Mouse (Mus musculus): Measurements from ENCODE around the gene Sbf2. TPM values are rescaled to one million over a fixed set of nuclear protein-coding genes. Genes with fewer than 3 reads are reported as not detected.

Gene Sbf2
- total and polyA plus RNA-seq, 3 experiments, result 1.3 to 4.4 TPM; not detected in 1

- Histone ChIP-seq H3K27ac (ENCODE audit: control insufficient read depth, low read depth, low read length) (no peak overlapping the region), H3K36me3 (ENCODE audit: control insufficient read depth in 1 of 2, insufficient read depth in 2 of 2, low read length in 2 of 2) (no peaks in the 10 kb centered on the region), H3K79me2 (ENCODE audit: control insufficient read depth, insufficient read depth, low read length, poor library complexity) (no peaks in the 10 kb centered on the region), H3K27me3 (ENCODE audit: control insufficient read depth in 1 of 2, insufficient read depth in 2 of 2, low read length in 2 of 2) (peaks cover 0 to 1% of the 10 kb centered on the region in 2 experiments; a peak in 2 of 4 replicates), H3K4me1 (ENCODE audit: control insufficient read depth in 1 of 2, insufficient read depth in 2 of 2, low read length in 2 of 2) (no peaks in the 10 kb centered on the region; a peak in 2 of 4 replicates), H3K9me3 (replicated peaks; ENCODE audit: insufficient read depth, low read length) (no peaks in the 10 kb centered on the region), H3K9ac (ENCODE audit: control insufficient read depth, low read depth, low read length, poor library complexity, severe bottlenecking) (no peak overlapping the region), H3K4me3 (ENCODE audit: control insufficient read depth in 1 of 2, insufficient read depth in 1 of 2, low read depth in 2 of 2, low read length in 2 of 2) (no peak overlapping the region)
- no peak for DNase-seq (ENCODE audit: low read depth, low spot score)
- no peak for TF ChIP-seq ZKSCAN1 (IDR thresholded peaks at IDR 0.05; ENCODE audit: low read depth, low read length)
- TF ChIP-seq POLR2AphosphoS2 (IDR thresholded peaks at IDR 0.05; ENCODE audit: low read length), result no peak
- TF ChIP-seq MEF2A (IDR thresholded peaks at IDR 0.05; ENCODE audit: extremely low read depth, insufficient replicate concordance, low read depth, low read length, poor library complexity, severe bottlenecking), result no peak
- no peak for TF ChIP-seq GABPA (IDR thresholded peaks at IDR 0.05; ENCODE audit: low read depth, low read length)
- no peak for TF ChIP-seq MAZ (IDR thresholded peaks at IDR 0.05; ENCODE audit: low read depth, low read length)
- TF ChIP-seq USF2 (IDR thresholded peaks at IDR 0.05; ENCODE audit: borderline replicate concordance in 1 of 2, insufficient read depth in 1 of 2, low read depth in 1 of 2, low read length in 2 of 2), result no peak
- TF ChIP-seq SIN3A (IDR thresholded peaks at IDR 0.05; ENCODE audit: low read length), result no peak
Measured at GRCm38 (mm10) chr7:110626186-110627098, 11.7 kb upstream of the Sbf2 start.

- Histone ChIP-seq H3K9me3 (replicated peaks; ENCODE audit: insufficient read depth, low read length) (no peaks in the 10 kb centered on the region), H3K9ac (ENCODE audit: control insufficient read depth, low read depth, low read length, poor library complexity, severe bottlenecking) (no peak overlapping the region), H3K27me3 (ENCODE audit: control insufficient read depth in 1 of 2, insufficient read depth in 2 of 2, low read length in 2 of 2) (peaks cover 0 to 4% of the 10 kb centered on the region in 2 experiments; a peak in 2 of 4 replicates), H3K79me2 (ENCODE audit: control insufficient read depth, insufficient read depth, low read length, poor library complexity) (no peaks in the 10 kb centered on the region), H3K4me1 (ENCODE audit: control insufficient read depth in 1 of 2, insufficient read depth in 2 of 2, low read length in 2 of 2) (no peaks in the 10 kb centered on the region; a peak in 1 of 4 replicates), H3K36me3 (ENCODE audit: control insufficient read depth in 1 of 2, insufficient read depth in 2 of 2, low read length in 2 of 2) (no peaks in the 10 kb centered on the region), H3K27ac (ENCODE audit: control insufficient read depth, low read depth, low read length) (no peak overlapping the region), H3K4me3 (ENCODE audit: control insufficient read depth in 1 of 2, insufficient read depth in 1 of 2, low read depth in 2 of 2, low read length in 2 of 2) (no peak overlapping the region)
- DNase-seq (ENCODE audit: low read depth, low spot score), result no peak
- TF ChIP-seq ETS1 (IDR thresholded peaks at IDR 0.05; ENCODE audit: low read depth, low read length), result no peak
- no peak for TF ChIP-seq TCF12 (IDR thresholded peaks at IDR 0.05; ENCODE audit: low read depth, low read length)
- no peak for TF ChIP-seq E2F4 (IDR thresholded peaks at IDR 0.05; ENCODE audit: borderline replicate concordance, low read depth, low read length)
- no peak for TF ChIP-seq BHLHE40 (IDR thresholded peaks at IDR 0.05; ENCODE audit: borderline replicate concordance, low read depth, low read length)
- TF ChIP-seq EP300 (IDR thresholded peaks at IDR 0.05; ENCODE audit: low read depth in 1 of 2, low read length in 2 of 2), result no peak
- no peak for TF ChIP-seq RAD21 (IDR thresholded peaks at IDR 0.05; ENCODE audit: low read depth, low read length)
- no peak for TF ChIP-seq CTCF (IDR thresholded peaks at IDR 0.05 in 2 of 3, conservative IDR thresholded peaks at IDR 0.05 in 1 of 3; ENCODE audit: control insufficient read depth in 1 of 3, insufficient read depth in 1 of 3, low read depth in 2 of 3, low read length in 3 of 3, poor library complexity in 1 of 3, severe bottlenecking in 1 of 3)
- no peak for TF ChIP-seq UBTF (IDR thresholded peaks at IDR 0.05; ENCODE audit: borderline replicate concordance, insufficient read depth, low read depth, low read length)
- TF ChIP-seq POLR2AphosphoS2 (IDR thresholded peaks at IDR 0.05; ENCODE audit: low read length), result no peak
- TF ChIP-seq POLR2A (IDR thresholded peaks at IDR 0.05; ENCODE audit: control insufficient read depth in 1 of 2, insufficient read depth in 1 of 2, low read depth in 1 of 2, low read length in 2 of 2, poor library complexity in 1 of 2), result no peak
- no peak for TF ChIP-seq MYC (IDR thresholded peaks at IDR 0.05; ENCODE audit: low read depth, low read length)
- TF ChIP-seq MYB (IDR thresholded peaks at IDR 0.05; ENCODE audit: low read depth, low read length), result no peak
- no peak for TF ChIP-seq NELFE (IDR thresholded peaks at IDR 0.05; ENCODE audit: low read depth, low read length)
- no peak for TF ChIP-seq POLR2AphosphoS5 (IDR thresholded peaks at IDR 0.05; ENCODE audit: borderline replicate concordance, low read depth, low read length)
- no peak for TF ChIP-seq NRF1 (IDR thresholded peaks at IDR 0.05; ENCODE audit: insufficient read depth, low read depth, low read length, poor library complexity, severe bottlenecking)
- TF ChIP-seq SIN3A (IDR thresholded peaks at IDR 0.05; ENCODE audit: low read length), result no peak
- TF ChIP-seq TBP (IDR thresholded peaks at IDR 0.05; ENCODE audit: low read depth, low read length), result no peak
Measured at GRCm38 (mm10) chr7:110625489-110625888, 10.8 kb upstream of the Sbf2 start.
